Mouse (Mus musculus): ENCODE measurements around the gene Tmem252. TPM values are rescaled to one million over a fixed set of nuclear protein-coding genes. Genes with fewer than 3 reads are reported as not detected.
A peak's percentile ranks its signal among the peaks of the same experiment; 100 is the strongest.

Gene Tmem252
- polyA plus RNA-seq, 1 experiment from 2014 or later: 0.97 TPM

DNA sequence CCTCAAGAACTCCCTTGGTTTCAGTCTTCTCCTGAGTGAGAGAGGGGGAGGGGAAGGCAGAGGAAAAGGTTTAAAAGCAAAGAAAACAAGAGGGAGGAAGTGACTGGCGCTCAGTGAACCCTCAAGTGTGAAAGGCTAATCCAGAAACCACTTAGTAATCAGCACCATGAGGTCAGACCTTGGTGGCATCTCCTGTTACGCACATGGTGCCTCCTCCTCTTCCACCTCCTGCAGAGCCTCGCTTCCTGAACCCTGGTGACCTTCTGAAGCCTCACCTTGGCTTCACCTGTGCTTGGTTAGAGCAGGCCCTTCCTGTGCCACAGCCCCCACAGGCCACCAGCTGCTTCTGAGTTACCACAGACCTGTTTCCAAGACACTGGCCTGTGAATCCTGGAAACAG lies 2.2 kb upstream of the Tmem252 start:
- no peaks in the 10 kb centered on the region for H3K27me3 ChIP-seq (replicated peaks; ENCODE audit: control insufficient read depth, insufficient read depth, low read length)
- 68% methylated on average over 3 of the region's 3 CpGs for WGBS
- no peaks in the 10 kb centered on the region for H3K9me3 ChIP-seq (replicated peaks; ENCODE audit: control insufficient read depth, low read length)
- no peak overlapping the region for H3K4me3 ChIP-seq (ENCODE audit: low read depth, low read length)
- DNase-seq (ENCODE audit: low spot score) (no peak), ATAC-seq (no peak)
- no peaks in the 10 kb centered on the region for H3K36me3 ChIP-seq (ENCODE audit: control insufficient read depth, insufficient read depth, low read length)
- H3K4me2 ChIP-seq (ENCODE audit: low read length): no peak overlapping the region
- no peaks in the 10 kb centered on the region for H3K4me1 ChIP-seq (ENCODE audit: control insufficient read depth, insufficient read depth, low read length)
- H3K27ac ChIP-seq (ENCODE audit: low read depth, low read length): no peak overlapping the region
- H3K9ac ChIP-seq (ENCODE audit: low read length): no peak overlapping the region

DNA sequence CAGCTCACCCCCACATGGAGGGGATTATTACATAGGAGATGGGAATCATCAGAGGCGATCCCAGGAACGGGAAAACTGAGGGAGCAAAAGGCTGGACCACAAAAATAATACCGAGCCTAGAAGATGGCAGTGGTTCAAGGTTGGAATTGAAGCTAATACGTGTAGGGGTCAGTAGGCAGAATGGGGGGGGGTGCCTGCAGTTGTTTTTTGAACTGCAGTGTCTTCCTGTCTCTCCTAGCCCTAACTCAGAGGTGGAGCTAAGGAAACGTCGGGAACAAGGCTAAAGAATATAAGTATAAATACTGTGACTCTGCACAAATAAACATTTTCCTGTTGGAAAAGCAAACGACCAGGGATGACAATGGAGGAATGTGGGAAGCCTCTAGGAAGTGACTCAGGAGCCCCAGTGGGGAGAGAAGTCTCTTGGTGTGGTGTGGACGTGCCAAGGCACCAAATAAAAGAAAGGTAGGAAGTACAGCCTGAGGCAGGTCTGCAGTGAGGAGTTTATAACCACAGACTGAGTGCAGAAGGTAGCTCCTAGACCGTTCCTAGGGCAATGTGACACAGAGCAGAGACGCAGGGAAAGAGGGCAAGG lies 1.3 kb upstream of the Tmem252 start:
- Histone ChIP-seq H3K27ac (ENCODE audit: low read depth, low read length) (peak overlapping the region; percentile 30; the same call in 1 of the 2 replicates), H3K4me1 (ENCODE audit: control insufficient read depth, insufficient read depth, low read length) (no peaks in the 10 kb centered on the region), H3K4me3 (ENCODE audit: low read depth, low read length) (no peak overlapping the region), H3K27me3 (replicated peaks; ENCODE audit: control insufficient read depth, insufficient read depth, low read length) (no peaks in the 10 kb centered on the region), H3K9me3 (replicated peaks; ENCODE audit: control insufficient read depth, low read length) (no peaks in the 10 kb centered on the region), H3K9ac (ENCODE audit: low read length) (no peak overlapping the region), H3K36me3 (ENCODE audit: control insufficient read depth, insufficient read depth, low read length) (no peaks in the 10 kb centered on the region), H3K4me2 (ENCODE audit: low read length) (no peak overlapping the region)
- 80% methylated on average over 10 of the region's 10 CpGs for WGBS
- DNase-seq (ENCODE audit: low spot score): no peak
- no peak for ATAC-seq

DNA sequence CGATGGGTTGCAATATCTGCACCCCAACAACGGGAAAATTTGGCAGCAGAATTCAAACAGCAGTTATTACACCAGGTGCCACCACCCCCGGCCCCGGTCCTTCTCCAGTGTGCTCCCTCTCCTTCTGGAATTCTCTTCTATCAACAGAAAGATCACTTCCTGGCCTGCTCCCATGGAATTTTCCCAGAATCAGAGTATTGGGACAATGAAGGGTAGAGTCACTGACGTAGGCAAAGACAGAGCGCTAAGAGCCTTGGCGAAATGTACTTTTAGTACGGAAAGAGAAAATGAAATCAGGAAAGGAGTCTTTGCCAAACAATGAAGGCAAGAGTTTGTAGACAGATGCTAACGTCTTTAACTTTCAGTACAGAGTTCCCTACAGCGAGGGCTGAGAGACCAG lies 477 bp upstream of the Tmem252 start:
- H3K27ac ChIP-seq (ENCODE audit: low read depth, low read length): no peak overlapping the region
- DNase-seq (ENCODE audit: low spot score): no peak
- no peaks in the 10 kb centered on the region for H3K27me3 ChIP-seq (replicated peaks; ENCODE audit: control insufficient read depth, insufficient read depth, low read length)
- H3K4me2 ChIP-seq (ENCODE audit: low read length): no peak overlapping the region
- WGBS: 88% methylated on average over 10 of the region's 10 CpGs
- H3K4me1 ChIP-seq (ENCODE audit: control insufficient read depth, insufficient read depth, low read length): no peaks in the 10 kb centered on the region
- no peak for ATAC-seq
- no peak overlapping the region for H3K4me3 ChIP-seq (ENCODE audit: low read depth, low read length)
- H3K9ac ChIP-seq (ENCODE audit: low read length): no peak overlapping the region
- H3K36me3 ChIP-seq (ENCODE audit: control insufficient read depth, insufficient read depth, low read length): no peaks in the 10 kb centered on the region
- no peaks in the 10 kb centered on the region for H3K9me3 ChIP-seq (replicated peaks; ENCODE audit: control insufficient read depth, low read length)

DNA sequence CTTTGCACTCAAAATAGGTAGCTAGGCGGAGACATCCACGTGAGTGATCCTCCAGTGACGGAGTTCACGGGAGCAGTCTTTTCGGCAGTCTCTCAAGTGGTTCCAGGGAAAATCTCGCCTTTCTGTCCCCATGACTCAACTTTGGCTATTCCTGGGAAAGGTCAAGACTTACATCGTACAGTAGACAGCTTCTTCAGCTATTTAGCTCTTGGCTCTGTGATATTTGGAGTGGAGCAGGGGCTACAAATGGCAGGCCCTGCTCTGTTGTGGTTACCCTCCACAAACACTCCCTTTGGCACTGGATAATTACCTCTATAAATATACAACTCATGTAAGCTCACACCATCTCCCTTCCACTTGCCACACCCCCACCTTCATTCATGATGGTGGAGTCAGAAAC lies 2.6 kb downstream of the Tmem252 start:
- no peak for DNase-seq (ENCODE audit: low spot score)
- Histone ChIP-seq H3K4me3 (ENCODE audit: low read depth, low read length) (no peak overlapping the region), H3K9me3 (replicated peaks; ENCODE audit: control insufficient read depth, low read length) (no peaks in the 10 kb centered on the region), H3K4me1 (ENCODE audit: control insufficient read depth, insufficient read depth, low read length) (no peaks in the 10 kb centered on the region), H3K9ac (ENCODE audit: low read length) (no peak overlapping the region), H3K36me3 (ENCODE audit: control insufficient read depth, insufficient read depth, low read length) (no peaks in the 10 kb centered on the region), H3K27me3 (replicated peaks; ENCODE audit: control insufficient read depth, insufficient read depth, low read length) (no peaks in the 10 kb centered on the region), H3K27ac (ENCODE audit: low read depth, low read length) (no peak overlapping the region), H3K4me2 (ENCODE audit: low read length) (no peak overlapping the region)
- 91% methylated on average over 7 of the region's 7 CpGs for WGBS
- ATAC-seq: no peak

DNA sequence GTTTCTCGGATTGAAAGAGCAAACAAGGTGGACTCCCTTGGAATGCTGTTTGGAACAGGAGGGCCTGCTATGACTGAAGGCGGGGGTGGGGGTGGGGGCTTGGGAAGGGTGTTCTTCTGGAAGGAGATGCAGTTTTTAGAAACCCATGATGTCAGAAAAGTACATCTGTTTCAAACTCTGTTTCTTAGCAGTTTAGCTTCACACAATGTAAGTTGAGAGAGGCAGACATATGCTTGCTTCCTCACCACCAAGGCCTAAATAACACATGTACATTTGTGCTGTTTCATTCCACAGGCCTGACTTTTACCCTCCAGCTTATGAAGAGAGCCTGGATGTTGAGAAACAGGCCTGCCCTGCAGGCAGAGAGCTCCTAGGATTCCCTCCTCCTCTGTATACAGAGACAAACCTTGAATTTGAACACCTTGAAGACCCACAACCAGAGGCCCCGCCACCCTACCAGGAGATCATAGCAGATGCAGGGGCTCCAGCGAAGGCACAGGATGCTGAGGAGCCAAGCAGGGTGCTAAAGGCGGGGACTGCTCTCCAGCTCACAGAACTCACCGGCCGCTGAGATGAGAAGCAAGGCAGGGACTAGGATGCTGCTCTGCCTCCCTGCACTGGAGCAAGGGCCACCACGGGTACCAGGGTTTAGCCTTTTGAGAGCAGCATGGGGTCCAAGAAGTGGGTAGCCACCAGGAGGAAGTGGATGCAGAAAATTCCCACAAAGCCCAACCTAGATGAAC lies 3.6 kb downstream of the Tmem252 start:
- 78% methylated on average over 8 of the region's 8 CpGs for WGBS
- no peaks in the 10 kb centered on the region for H3K4me1 ChIP-seq (ENCODE audit: control insufficient read depth, insufficient read depth, low read length)
- H3K4me2 ChIP-seq (ENCODE audit: low read length): no peak overlapping the region
- H3K9me3 ChIP-seq (replicated peaks; ENCODE audit: control insufficient read depth, low read length): no peaks in the 10 kb centered on the region
- DNase-seq (ENCODE audit: low spot score) (no peak), ATAC-seq (no peak)
- no peak overlapping the region for H3K4me3 ChIP-seq (ENCODE audit: low read depth, low read length)
- no peaks in the 10 kb centered on the region for H3K27me3 ChIP-seq (replicated peaks; ENCODE audit: control insufficient read depth, insufficient read depth, low read length)
- no peak overlapping the region for H3K9ac ChIP-seq (ENCODE audit: low read length)
- no peaks in the 10 kb centered on the region for H3K36me3 ChIP-seq (ENCODE audit: control insufficient read depth, insufficient read depth, low read length)
- no peak overlapping the region for H3K27ac ChIP-seq (ENCODE audit: low read depth, low read length)

DNA sequence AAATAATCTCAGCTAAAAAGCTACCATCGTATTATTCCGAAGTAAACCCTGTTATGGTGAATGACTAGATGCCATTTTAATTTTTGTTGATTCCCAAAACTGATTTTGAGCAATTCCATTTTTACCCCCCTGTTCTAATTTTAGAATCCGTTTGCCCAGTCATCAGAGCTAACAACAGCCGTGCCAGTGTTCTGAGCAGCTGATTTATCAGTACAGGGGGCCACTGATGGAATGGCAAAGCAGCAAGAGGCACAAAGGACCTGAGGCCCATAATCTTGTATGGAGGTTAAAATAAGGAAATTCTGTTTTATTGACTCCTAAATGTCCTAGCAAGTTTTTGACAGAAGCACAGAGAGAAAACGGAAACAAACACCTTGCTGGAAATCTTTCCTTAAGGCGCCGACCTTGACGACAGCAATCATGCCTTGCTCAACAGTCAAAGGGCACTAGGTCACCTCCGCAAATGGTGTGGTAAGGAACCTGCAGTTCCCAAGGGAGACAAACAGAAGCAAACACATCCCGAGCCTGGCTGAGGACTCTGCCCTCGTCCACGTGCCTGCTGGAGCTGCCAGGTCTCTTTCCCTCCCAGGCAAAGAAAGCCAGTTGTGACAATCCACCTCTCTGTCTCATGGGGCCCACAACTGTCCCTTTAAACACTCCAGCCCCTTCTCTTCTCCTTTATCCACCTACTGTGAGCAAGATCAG lies 9.4 kb downstream of the Tmem252 start:
- no peaks in the 10 kb centered on the region for H3K9me3 ChIP-seq (replicated peaks; ENCODE audit: control insufficient read depth, low read length)
- H3K4me1 ChIP-seq (ENCODE audit: control insufficient read depth, insufficient read depth, low read length): no peaks in the 10 kb centered on the region
- DNase-seq (ENCODE audit: low spot score) (no peak), ATAC-seq (no peak)
- no peaks in the 10 kb centered on the region for H3K36me3 ChIP-seq (ENCODE audit: control insufficient read depth, insufficient read depth, low read length)
- H3K9ac ChIP-seq (ENCODE audit: low read length): no peak overlapping the region
- WGBS: 80% methylated on average over 12 of the region's 12 CpGs
- no peak overlapping the region for H3K4me2 ChIP-seq (ENCODE audit: low read length)
- H3K27me3 ChIP-seq (replicated peaks; ENCODE audit: control insufficient read depth, insufficient read depth, low read length): no peaks in the 10 kb centered on the region
- no peak overlapping the region for H3K27ac ChIP-seq (ENCODE audit: low read depth, low read length)
- H3K4me3 ChIP-seq (ENCODE audit: low read depth, low read length): no peak overlapping the region

DNA sequence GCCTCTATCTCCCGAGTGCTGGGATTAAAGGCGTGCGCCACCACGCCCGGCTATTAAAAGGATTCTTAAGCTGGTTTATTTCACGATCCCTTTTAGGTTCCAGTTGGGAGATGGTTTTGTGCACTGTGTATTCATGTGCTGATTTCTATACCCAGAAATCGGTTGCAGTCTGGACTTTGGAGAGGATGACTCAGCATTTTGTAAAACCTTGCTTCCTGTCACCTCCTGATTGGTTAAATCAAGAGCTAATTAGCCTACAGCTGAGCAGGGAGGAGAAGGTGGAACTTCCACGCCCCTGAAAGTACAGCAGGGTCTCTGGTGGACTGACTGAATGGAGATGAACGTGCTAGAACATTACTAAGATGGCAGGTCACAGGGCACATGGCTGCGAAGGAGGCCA lies 12.6 kb downstream of the Tmem252 start:
- H3K27me3 ChIP-seq (replicated peaks; ENCODE audit: control insufficient read depth, insufficient read depth, low read length): no peaks in the 10 kb centered on the region
- no peaks in the 10 kb centered on the region for H3K4me1 ChIP-seq (ENCODE audit: control insufficient read depth, insufficient read depth, low read length)
- no peak overlapping the region for H3K4me2 ChIP-seq (ENCODE audit: low read length)
- H3K4me3 ChIP-seq (ENCODE audit: low read depth, low read length): no peak overlapping the region
- H3K36me3 ChIP-seq (ENCODE audit: control insufficient read depth, insufficient read depth, low read length): no peaks in the 10 kb centered on the region
- DNase-seq (ENCODE audit: low spot score): no peak
- no peak overlapping the region for H3K9ac ChIP-seq (ENCODE audit: low read length)
- WGBS: 84% methylated on average over 10 of the region's 10 CpGs
- no peak for ATAC-seq
- H3K9me3 ChIP-seq (replicated peaks; ENCODE audit: control insufficient read depth, low read length): no peaks in the 10 kb centered on the region
- H3K27ac ChIP-seq (ENCODE audit: low read depth, low read length): no peak overlapping the region

DNA sequence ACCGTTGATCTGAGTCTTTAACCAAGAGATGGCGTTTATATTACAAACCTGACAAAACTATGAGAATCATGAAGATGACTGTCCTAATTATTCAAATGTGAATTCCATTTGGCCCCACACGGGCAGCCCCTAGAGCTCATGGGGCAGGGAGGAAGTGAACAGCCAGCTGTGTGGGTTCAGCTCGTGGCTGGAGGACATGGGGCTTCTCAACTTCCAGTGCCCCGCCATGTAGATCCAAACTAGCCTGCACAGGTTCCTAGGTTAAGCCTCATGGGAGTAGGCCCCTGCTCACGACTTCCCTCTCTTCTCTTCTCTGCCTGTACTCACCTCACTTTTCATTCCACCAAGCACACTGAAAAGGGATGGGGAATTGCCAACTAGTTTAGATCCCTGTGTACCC lies 14.5 kb downstream of the Tmem252 start:
- Histone ChIP-seq H3K27ac (ENCODE audit: low read depth, low read length) (no peak overlapping the region), H3K4me3 (ENCODE audit: low read depth, low read length) (no peak overlapping the region), H3K4me2 (ENCODE audit: low read length) (no peak overlapping the region), H3K27me3 (replicated peaks; ENCODE audit: control insufficient read depth, insufficient read depth, low read length) (no peaks in the 10 kb centered on the region), H3K9ac (ENCODE audit: low read length) (no peak overlapping the region), H3K36me3 (ENCODE audit: control insufficient read depth, insufficient read depth, low read length) (no peaks in the 10 kb centered on the region), H3K4me1 (ENCODE audit: control insufficient read depth, insufficient read depth, low read length) (no peaks in the 10 kb centered on the region), H3K9me3 (replicated peaks; ENCODE audit: control insufficient read depth, low read length) (no peaks in the 10 kb centered on the region)
- no peak for ATAC-seq
- WGBS: 87% methylated on average over 6 of the region's 6 CpGs
- DNase-seq (ENCODE audit: low spot score): no peak

DNA sequence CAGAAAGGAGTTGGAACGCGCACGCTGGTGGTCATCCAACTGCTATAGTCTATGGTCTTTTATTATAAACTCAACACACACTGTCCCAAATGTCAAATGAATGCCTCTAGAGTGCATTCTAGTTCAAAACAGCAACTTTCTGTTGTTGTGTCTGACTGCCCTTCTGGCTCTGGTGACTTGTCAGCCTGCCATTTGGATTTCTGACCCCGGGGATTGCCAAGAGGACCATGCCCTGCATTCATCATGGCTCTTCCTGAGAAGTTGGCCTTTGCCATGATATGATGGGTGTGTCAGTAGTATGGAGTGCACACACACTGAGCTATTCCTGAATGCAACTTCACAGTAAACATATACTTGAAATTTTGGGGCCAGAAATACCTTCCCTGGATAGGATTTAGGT lies 15.7 kb downstream of the Tmem252 start:
- ATAC-seq (no peak), DNase-seq (ENCODE audit: low spot score) (no peak)
- no peak overlapping the region for H3K4me3 ChIP-seq (ENCODE audit: low read depth, low read length)
- H3K4me2 ChIP-seq (ENCODE audit: low read length): no peak overlapping the region
- no peaks in the 10 kb centered on the region for H3K9me3 ChIP-seq (replicated peaks; ENCODE audit: control insufficient read depth, low read length)
- no peaks in the 10 kb centered on the region for H3K4me1 ChIP-seq (ENCODE audit: control insufficient read depth, insufficient read depth, low read length)
- no peaks in the 10 kb centered on the region for H3K27me3 ChIP-seq (replicated peaks; ENCODE audit: control insufficient read depth, insufficient read depth, low read length)
- WGBS: 97% methylated on average over 4 of the region's 4 CpGs
- no peak overlapping the region for H3K9ac ChIP-seq (ENCODE audit: low read length)
- H3K27ac ChIP-seq (ENCODE audit: low read depth, low read length): no peak overlapping the region
- no peaks in the 10 kb centered on the region for H3K36me3 ChIP-seq (ENCODE audit: control insufficient read depth, insufficient read depth, low read length)
